8 mouse cellular contexts compared by ENCODE assay signal in the genomic region with DNA sequence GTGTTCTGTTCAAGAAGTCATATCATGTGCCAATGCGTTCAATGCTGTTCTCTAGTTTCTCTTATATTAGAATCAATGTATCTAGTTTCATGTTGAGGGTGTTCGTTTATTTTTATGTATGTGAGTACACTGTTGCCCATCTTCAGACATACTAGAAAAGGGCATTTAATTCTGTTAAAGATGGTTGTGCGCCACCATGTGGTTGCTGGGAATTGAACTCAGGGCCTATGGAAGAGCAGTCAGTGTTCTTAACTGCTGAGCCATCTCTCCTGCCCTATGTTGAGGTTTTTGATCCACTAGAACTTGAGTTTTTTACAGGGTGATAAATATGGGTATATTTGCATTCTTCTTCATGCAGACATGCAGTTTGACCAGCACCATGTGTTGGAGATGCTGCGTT. TPM values are rescaled to one million over a fixed set of nuclear protein-coding genes. Genes with fewer than 3 reads are reported as not detected.
DNase-seq lines count a peak whose midpoint lies in the region.
"Had no signal": no experiment of that assay in that cellular context is flagged by ENCODE, and none has a peak within 500 bp of the region (broad histone marks: within the 10 kb centered on the region; RNA-seq: fewer than 3 reads in every experiment).

No protein-coding gene starts in this region.

- no peaks in the 10 kb centered on the region for H3K36me3 ChIP-seq in heart, embryonic 10.5 days
- H3K36me3 ChIP-seq: midbrain, embryonic 10.5 days had no signal

- peak; percentile 9 to 13 for DNase-seq in heart, postnatal 14 days
- no peak for DNase-seq in heart, embryonic 10.5 days (ENCODE audit: low spot score)
- DNase-seq in urinary bladder, postnatal 14 days (ENCODE audit: low spot score), result peak; percentile 7
- no peak for DNase-seq in urinary bladder, postnatal 36 days (ENCODE audit: low spot score in 2 of 2)
- peak; percentile 32 to 38 for DNase-seq in cerebellum, postnatal 36 days
- DNase-seq in frontal cortex, postnatal 14 days (ENCODE audit: low spot score in 2 of 2), result no peak
- DNase-seq in frontal cortex, postnatal 25 days (ENCODE audit: low spot score in 2 of 2), result no peak

- H3K4me1 ChIP-seq in heart, embryonic 10.5 days, result no peaks in the 10 kb centered on the region
- H3K4me1 ChIP-seq: midbrain, embryonic 10.5 days had no signal

- no peak overlapping the region for H3K27ac ChIP-seq in heart, embryonic 10.5 days
- H3K27ac ChIP-seq: midbrain, embryonic 10.5 days had no signal

- intact Hi-C loops in heart, postnatal 14 days (cut with DNase I), result loop anchor here (5.0 kb wide), 1 partner anchor 151 kb away; no protein-coding TSS in a partner anchor

- 30% methylated on average over 4 of the region's 4 CpGs for WGBS in heart, embryonic 10.5 days

- no peaks in the 10 kb centered on the region for H3K9me3 ChIP-seq in heart, embryonic 10.5 days
- H3K9me3 ChIP-seq: midbrain, embryonic 10.5 days had no signal

- no peak overlapping the region for H3K4me3 ChIP-seq in heart, embryonic 10.5 days
- H3K4me3 ChIP-seq: midbrain, embryonic 10.5 days had no signal

- H3K27me3 ChIP-seq in heart, embryonic 10.5 days (ENCODE audit: insufficient read depth, poor library complexity, severe bottlenecking), result no peaks in the 10 kb centered on the region

RNA-seq across cellular contexts. Expression of a gene that starts 5.4 kb away (rescaled TPM):
- 1 to 10 TPM; 1.7 to 2.5 TPM for total RNA-seq in heart, postnatal 14 days (2021)
- polyA plus RNA-seq in heart, embryonic 10.5 days (2016; fragmentation: Nextera tagmentation; extraction: Ambion mirVana), result 31.0 and 32.1 TPM in 2 replicates

Comparison
In these comparisons a context has a peak if more than half of its experiments do, and no peak if none do; other contexts are left out.
1. DNase-seq: peak in heart, postnatal 14 days (2 of 2), urinary bladder, postnatal 14 days (single experiment) and cerebellum, postnatal 36 days (2 of 2); none in heart, embryonic 10.5 days (single experiment), urinary bladder, postnatal 36 days (0 of 2), frontal cortex, postnatal 14 days (0 of 2) and frontal cortex, postnatal 25 days (0 of 2).